Mouse (Mus musculus): ENCODE measurements at regions not wholly inside any gene's neighbourhood (a gene's known extent, or its start where the extent isn't known, plus 50 kb on each side); places are given as distances from the start of the nearest gene placed in this dataset.
"Not testable (repeated sequence)": the region's sequence is repeated elsewhere in the genome, so short reads cannot be mapped to it uniquely, and the experiment has no call there.

DNA sequence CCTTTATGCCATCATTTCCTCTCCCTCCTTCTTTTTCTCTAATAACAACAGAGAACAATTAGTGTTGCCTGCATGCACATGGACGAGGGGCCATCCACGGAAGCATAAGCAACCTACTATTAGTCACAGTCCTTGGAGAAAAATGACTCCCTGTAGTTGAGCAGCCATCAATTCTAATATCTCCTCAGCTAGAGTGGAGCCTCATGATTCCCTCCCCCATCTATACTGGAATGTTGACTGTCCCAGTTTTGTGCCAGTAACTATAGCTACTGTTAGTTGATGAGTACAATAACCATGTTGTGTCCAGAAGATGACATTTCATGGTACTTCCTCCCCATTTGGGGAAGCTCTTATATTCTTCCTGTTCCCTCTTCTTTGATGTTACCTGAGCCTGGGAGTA lies 64.3 kb upstream of the Rtn4 start:
- DNase-seq = no peak

DNA sequence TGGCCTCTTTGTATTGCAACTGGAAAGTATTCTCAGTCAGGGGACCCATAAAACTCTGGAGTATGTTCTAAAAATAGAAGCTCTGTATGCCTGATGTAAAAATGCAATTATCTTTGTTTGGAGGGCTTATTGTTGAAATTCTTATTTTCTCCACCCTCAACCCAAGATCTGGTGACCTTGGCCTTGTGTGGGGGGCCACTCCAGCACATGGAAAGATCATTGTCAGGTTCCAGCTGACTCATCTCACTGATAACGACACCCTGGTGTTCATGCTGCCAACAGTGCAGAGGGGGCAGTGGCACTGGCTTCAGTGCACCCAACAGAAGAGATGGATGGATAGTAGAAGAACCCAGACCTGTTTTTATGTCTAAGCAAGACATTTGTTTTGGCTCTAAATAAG lies 60.3 kb upstream of the Rtn4 start:
- peak; percentile 18 for DNase-seq

DNA sequence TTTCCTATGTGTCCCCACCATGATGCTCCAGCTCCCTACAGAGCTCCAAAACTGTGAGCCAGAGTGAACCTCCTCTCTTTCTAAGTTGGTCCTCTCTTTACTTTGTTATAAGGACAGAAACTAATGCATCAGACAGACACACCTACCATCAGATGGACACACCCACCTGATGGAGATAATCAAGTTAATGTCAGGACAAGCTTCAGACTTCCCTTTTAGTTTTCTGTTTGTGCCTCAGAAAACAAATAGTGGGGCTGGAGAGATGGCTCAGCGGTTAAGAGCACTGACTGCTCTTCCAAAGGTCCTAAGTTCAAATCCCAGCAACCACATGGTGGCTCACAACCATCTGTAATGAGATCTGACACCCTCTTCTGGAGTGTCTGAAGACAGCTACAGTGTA lies 59.5 kb upstream of the Rtn4 start:
- not testable (repeated sequence) for DNase-seq

DNA sequence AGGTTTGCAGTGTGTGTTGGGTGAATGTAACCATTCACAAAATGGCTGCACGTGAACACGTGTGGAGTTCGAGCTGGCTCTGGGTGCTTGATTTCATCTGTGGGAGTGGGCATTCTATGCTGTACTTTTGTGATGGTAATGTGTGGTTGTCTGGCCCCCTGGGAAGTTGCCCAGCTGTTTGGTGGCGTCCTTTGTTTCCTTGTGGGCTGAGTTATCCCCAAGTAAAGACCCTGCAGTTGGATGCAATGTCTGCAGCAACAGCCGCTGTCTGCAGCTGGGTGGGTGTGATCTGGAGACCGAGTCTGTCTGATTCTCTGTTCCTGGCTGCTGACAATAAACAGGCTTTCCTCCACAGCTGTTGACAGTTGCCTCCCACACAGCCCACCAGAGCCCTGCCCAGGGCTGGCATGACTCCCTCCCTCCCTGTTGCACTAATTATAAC lies 56.0 kb upstream of the Rtn4 start:
- DNase-seq = peak; percentile 14

DNA sequence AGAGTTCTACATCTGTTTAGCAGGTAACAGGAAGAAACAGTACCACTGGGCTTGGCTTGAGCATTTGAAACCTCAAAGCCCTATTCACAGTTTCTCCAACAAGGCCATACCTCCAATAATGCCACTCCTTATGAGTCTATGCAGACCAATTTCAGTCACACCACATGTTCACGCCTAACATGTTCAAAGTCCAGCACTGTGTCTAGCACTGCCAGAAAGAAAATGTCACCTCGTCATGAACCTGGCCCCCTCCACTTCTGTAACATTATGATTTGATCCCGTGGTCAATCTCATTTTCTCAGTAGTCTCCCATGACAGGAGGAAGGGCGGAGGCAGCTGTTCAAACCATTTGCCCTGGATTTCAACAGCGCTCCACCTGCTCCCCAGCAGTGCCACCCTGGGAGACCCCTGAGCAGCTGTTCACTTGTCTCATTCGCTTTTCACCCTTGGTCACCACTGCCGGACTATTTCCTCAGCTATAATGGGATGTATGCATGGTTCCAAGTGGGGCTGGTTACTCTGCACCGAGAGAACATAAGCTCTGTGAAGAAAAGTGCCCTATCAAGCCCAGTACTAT lies 54.6 kb upstream of the Rtn4 start:
- DNase-seq = no peak

DNA sequence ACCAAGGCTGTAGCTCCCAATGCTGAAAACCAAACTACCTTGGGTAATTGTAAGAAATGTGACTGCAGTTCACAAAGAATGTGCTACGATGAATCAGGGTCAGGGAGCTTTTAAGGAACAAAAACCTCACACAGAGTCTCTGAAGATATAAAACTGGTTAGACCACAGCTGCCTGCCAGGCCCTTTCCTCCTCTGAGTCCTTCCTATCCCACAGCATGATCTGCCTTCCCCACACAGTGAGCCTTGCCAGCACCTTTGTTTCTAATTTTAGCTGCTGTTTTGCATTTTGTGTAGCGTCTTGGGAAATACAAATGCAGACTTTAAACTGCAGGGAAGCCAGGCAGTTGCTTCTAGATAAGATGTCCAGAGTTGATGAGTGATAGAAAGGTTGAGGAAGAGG lies 53.9 kb upstream of the Rtn4 start:
- DNase-seq = peak; percentile 14
